ENCODE assay signal across 9 mouse cellular contexts in genomic region chr5:116592801-116593430, GRCm38 (mm10). TPM values are rescaled to one million over a fixed set of nuclear protein-coding genes. Genes with fewer than 3 reads are reported as not detected.
DNase-seq lines count a peak whose midpoint lies in the region; ATAC-seq lines count a peak whose summit lies in the region.
"Had no signal": no experiment of that assay in that cellular context is flagged by ENCODE, and none has a peak within 500 bp of the region (broad histone marks: within the 10 kb centered on the region; RNA-seq: fewer than 3 reads in every experiment).

No protein-coding gene starts in this region.

- no peak overlapping the region for H3K4me3 ChIP-seq in heart, embryonic 13.5 days
- no peak overlapping the region for H3K4me3 ChIP-seq in limb, embryonic 10.5 days

- DNase-seq in heart, adult 11 months: no peak
- peak; percentile 93 for DNase-seq in ES-CJ7 (ENCODE audit: low read depth, low spot score)
- DNase-seq in cerebellum, postnatal 10 days: peak; percentile 81 to 83
- peak; percentile 43 to 55 for DNase-seq in frontal cortex, postnatal 10 days (ENCODE audit: low spot score in 2 of 2)
- DNase-seq in limb, embryonic 10.5 days (ENCODE audit: low spot score): peak; percentile 47
- DNase-seq in right cerebral cortex, adult 18-20 months: peak; percentile 67
- DNase-seq in T-cell, adult 2 months (ENCODE audit: low spot score): no peak

- peaks cover 76% of the 10 kb centered on the region for H3K27me3 ChIP-seq in heart, embryonic 13.5 days (replicated peaks)
- H3K27me3 ChIP-seq in limb, embryonic 10.5 days (ENCODE audit: low read depth, poor library complexity, severe bottlenecking): peaks cover 51% of the 10 kb centered on the region

- H3K4me2 ChIP-seq in heart, embryonic 13.5 days: peak overlapping the region; percentile 59

- ATAC-seq in heart, embryonic 13.5 days (ENCODE audit: extremely low read depth, insufficient number of reproducible peaks, low FRiP score, low TSS enrichment): no peak

- H3K9me3 ChIP-seq in heart, embryonic 13.5 days: peaks cover 6% of the 10 kb centered on the region
- no peaks in the 10 kb centered on the region for H3K9me3 ChIP-seq in limb, embryonic 10.5 days (replicated peaks)

- no peak overlapping the region for H3K27ac ChIP-seq in heart, embryonic 13.5 days (replicated peaks)
- H3K27ac ChIP-seq in limb, embryonic 10.5 days: no peak overlapping the region

- H3K36me3 ChIP-seq in heart, embryonic 13.5 days: no peaks in the 10 kb centered on the region
- no peaks in the 10 kb centered on the region for H3K36me3 ChIP-seq in limb, embryonic 10.5 days
- H3K36me3 ChIP-seq: G1E had no signal

- H3K9ac ChIP-seq in heart, embryonic 13.5 days: no peak overlapping the region

- 2% methylated on average over 12 of the region's 12 CpGs for WGBS in heart, embryonic 13.5 days
- 2% methylated on average over 12 of the region's 12 CpGs for WGBS in limb, embryonic 10.5 days

- H3K4me1 ChIP-seq in heart, embryonic 13.5 days: peaks cover 16% of the 10 kb centered on the region
- H3K4me1 ChIP-seq in limb, embryonic 10.5 days: peaks cover 13% of the 10 kb centered on the region

RNA-seq across cellular contexts. Expression of gene Srrm4, which starts 1.3 kb away (rescaled TPM):
- polyA plus RNA-seq in heart, embryonic 13.5 days (2015; fragmentation: Nextera tagmentation; extraction: Ambion mirVana): 0.90 and 1.5 TPM in 2 replicates
- polyA plus RNA-seq in limb, embryonic 10.5 days (2016; fragmentation: Nextera tagmentation; extraction: Ambion mirVana): 0.04 TPM in 1 of 2 replicates, not detected in the other
- polyA plus RNA-seq: G1E had no signal

Comparison
In these comparisons a context has a peak if more than half of its experiments do, and no peak if none do; other contexts are left out.
1. DNase-seq: peak in ES-CJ7 (single experiment), cerebellum, postnatal 10 days (2 of 2), frontal cortex, postnatal 10 days (2 of 2), limb, embryonic 10.5 days (single experiment) and right cerebral cortex, adult 18-20 months (single experiment); none in heart, adult 11 months (single experiment) and T-cell, adult 2 months (single experiment).